Mouse (Mus musculus) testis, adult 2 months (tissue): ENCODE results near the gene Cyp2c40.
"Not testable (repeated sequence)": the region's sequence is repeated elsewhere in the genome, so short reads cannot be mapped to it uniquely, and the experiment has no call there.

ENCODE experiments used
- CTCF ChIP-seq: fragments of 200-500 bp; IDR thresholded peaks from 2 replicates; pipeline ENCODE4 v1.5.1; 2012; ENCODE audit warnings: low read depth, mild to moderate bottlenecking, inconsistent platforms, low read length, moderate library complexity; ENCODE audit not compliant: control insufficient read depth, insufficient read depth, insufficient replicate concordance
- POLR2A ChIP-seq: fragments of 200-500 bp; IDR thresholded peaks from 2 replicates; pipeline ENCODE4 v1.6.1; 2012; ENCODE audit warnings: low read depth, mild to moderate bottlenecking, inconsistent platforms, low read length, moderate library complexity; ENCODE audit not compliant: control insufficient read depth

- not testable (repeated sequence) for TF ChIP-seq POLR2A, CTCF
Measured at GRCm38 (mm10) chr19:39812714-39813113, at the start of gene Cyp2c40.
